Mouse (Mus musculus): ENCODE results near the gene Rpl37. TPM values are rescaled to one million over a fixed set of nuclear protein-coding genes. Genes with fewer than 3 reads are reported as not detected.

Rpl37 gene
- polyA plus RNA-seq, 1 experiment from 2014 or later, result 859 TPM

- H3K36me3 ChIP-seq (ENCODE audit: insufficient read depth, low read length), result peaks cover 13% of the 10 kb centered on the region
- no peak overlapping the region for H3K9ac ChIP-seq (ENCODE audit: low read depth, low read length)
- H3K9me3 ChIP-seq (replicated peaks; ENCODE audit: low read length), result no peaks in the 10 kb centered on the region
- DNase-seq (ENCODE audit: low spot score) (peak; percentile 68), ATAC-seq (replicated peaks; ENCODE audit: low FRiP score, low read depth) (peak; percentile 61; the same call in 1 of the 2 replicates)
- no peaks in the 10 kb centered on the region for H3K27me3 ChIP-seq (ENCODE audit: insufficient read depth, low read length)
- H3K4me2 ChIP-seq (ENCODE audit: low read length), result no peak overlapping the region
- WGBS, result 34% methylated on average over 11 of the region's 11 CpGs
- H3K4me1 ChIP-seq (replicated peaks; ENCODE audit: insufficient read depth, low read length), result no peaks in the 10 kb centered on the region
- H3K4me3 ChIP-seq (replicated peaks; ENCODE audit: low read depth, low read length), result no peak overlapping the region
- H3K27ac ChIP-seq, result no peak overlapping the region
- no peak for TF ChIP-seq CTCF (IDR thresholded peaks at IDR 0.05; ENCODE audit: low read depth)
Measured at GRCm38 (mm10) chr15:5095534-5096301, 20.7 kb upstream of the Rpl37 start.

GRCm38 (mm10) chr15:5097376-5097775, 19.1 kb upstream of the Rpl37 start:
- WGBS, result 95% methylated on average over 1 of the region's 1 CpGs
- H3K36me3 ChIP-seq (ENCODE audit: insufficient read depth, low read length), result peaks cover 13% of the 10 kb centered on the region
- no peak for DNase-seq (ENCODE audit: low spot score)
- H3K27me3 ChIP-seq (ENCODE audit: insufficient read depth, low read length), result no peaks in the 10 kb centered on the region
- ATAC-seq (replicated peaks; ENCODE audit: low FRiP score, low read depth), result no peak
- H3K4me2 ChIP-seq (ENCODE audit: low read length), result no peak overlapping the region
- H3K9ac ChIP-seq (ENCODE audit: low read depth, low read length), result no peak overlapping the region
- no peak overlapping the region for H3K27ac ChIP-seq
- TF ChIP-seq CTCF (IDR thresholded peaks at IDR 0.05; ENCODE audit: low read depth), result no peak
- H3K9me3 ChIP-seq (replicated peaks; ENCODE audit: low read length), result no peaks in the 10 kb centered on the region
- H3K4me3 ChIP-seq (replicated peaks; ENCODE audit: low read depth, low read length), result no peak overlapping the region
- H3K4me1 ChIP-seq (replicated peaks; ENCODE audit: insufficient read depth, low read length), result no peaks in the 10 kb centered on the region

- ATAC-seq (replicated peaks; ENCODE audit: low FRiP score, low read depth) (no peak), DNase-seq (ENCODE audit: low spot score) (no peak)
- no peak overlapping the region for H3K4me2 ChIP-seq (ENCODE audit: low read length)
- H3K9me3 ChIP-seq (replicated peaks; ENCODE audit: low read length), result no peaks in the 10 kb centered on the region
- H3K4me1 ChIP-seq (replicated peaks; ENCODE audit: insufficient read depth, low read length), result no peaks in the 10 kb centered on the region
- H3K9ac ChIP-seq (ENCODE audit: low read depth, low read length), result no peak overlapping the region
- TF ChIP-seq CTCF (IDR thresholded peaks at IDR 0.05; ENCODE audit: low read depth), result no peak
- peaks cover 13% of the 10 kb centered on the region for H3K36me3 ChIP-seq (ENCODE audit: insufficient read depth, low read length)
- H3K4me3 ChIP-seq (replicated peaks; ENCODE audit: low read depth, low read length), result no peak overlapping the region
- H3K27ac ChIP-seq, result no peak overlapping the region
- WGBS, result 95% methylated on average over 4 of the region's 4 CpGs
- no peaks in the 10 kb centered on the region for H3K27me3 ChIP-seq (ENCODE audit: insufficient read depth, low read length)
Measured at GRCm38 (mm10) chr15:5102312-5102711, 14.1 kb upstream of the Rpl37 start.

- DNase-seq (ENCODE audit: low spot score) (no peak), ATAC-seq (replicated peaks; ENCODE audit: low FRiP score, low read depth) (no peak)
- Histone ChIP-seq H3K4me2 (ENCODE audit: low read length) (no peak overlapping the region), H3K36me3 (ENCODE audit: insufficient read depth, low read length) (no peaks in the 10 kb centered on the region), H3K9ac (ENCODE audit: low read depth, low read length) (no peak overlapping the region), H3K27ac (no peak overlapping the region), H3K27me3 (ENCODE audit: insufficient read depth, low read length) (no peaks in the 10 kb centered on the region), H3K4me1 (replicated peaks; ENCODE audit: insufficient read depth, low read length) (no peaks in the 10 kb centered on the region), H3K9me3 (replicated peaks; ENCODE audit: low read length) (no peaks in the 10 kb centered on the region), H3K4me3 (replicated peaks; ENCODE audit: low read depth, low read length) (no peak overlapping the region)
- no peak for TF ChIP-seq CTCF (IDR thresholded peaks at IDR 0.05; ENCODE audit: low read depth)
- WGBS, result 87% methylated on average over 6 of the region's 6 CpGs
Measured at GRCm38 (mm10) chr15:5105891-5106290, 10.6 kb upstream of the Rpl37 start.

GRCm38 (mm10) chr15:5106293-5106692, 10.2 kb upstream of the Rpl37 start:
- Histone ChIP-seq H3K4me1 (replicated peaks; ENCODE audit: insufficient read depth, low read length) (no peaks in the 10 kb centered on the region), H3K4me2 (ENCODE audit: low read length) (no peak overlapping the region), H3K27ac (no peak overlapping the region), H3K27me3 (ENCODE audit: insufficient read depth, low read length) (no peaks in the 10 kb centered on the region), H3K9ac (ENCODE audit: low read depth, low read length) (no peak overlapping the region), H3K36me3 (ENCODE audit: insufficient read depth, low read length) (no peaks in the 10 kb centered on the region), H3K4me3 (replicated peaks; ENCODE audit: low read depth, low read length) (no peak overlapping the region), H3K9me3 (replicated peaks; ENCODE audit: low read length) (no peaks in the 10 kb centered on the region)
- peak; percentile 68 for TF ChIP-seq CTCF (IDR thresholded peaks at IDR 0.05; ENCODE audit: low read depth)
- DNase-seq (ENCODE audit: low spot score), result peak; percentile 55
- WGBS, result 56% methylated on average over 2 of the region's 2 CpGs
- ATAC-seq (replicated peaks; ENCODE audit: low FRiP score, low read depth), result no peak

GRCm38 (mm10) chr15:5107686-5108654, 8.5 kb upstream of the Rpl37 start, which contains the start of gene Card6:
TSS of gene Card6 (minus strand) at chr15:5108539.
- no peaks in the 10 kb centered on the region for H3K4me1 ChIP-seq (replicated peaks; ENCODE audit: insufficient read depth, low read length)
- H3K9me3 ChIP-seq (replicated peaks; ENCODE audit: low read length), result no peaks in the 10 kb centered on the region
- 42% methylated on average over 21 of the region's 21 CpGs for WGBS
- peak within 1 kb of the TSS; percentile 52 for H3K4me2 ChIP-seq (ENCODE audit: low read length)
- H3K27me3 ChIP-seq (ENCODE audit: insufficient read depth, low read length), result no peaks in the 10 kb centered on the region
- no peak for ATAC-seq (replicated peaks; ENCODE audit: low FRiP score, low read depth)
- no peak for TF ChIP-seq CTCF (IDR thresholded peaks at IDR 0.05; ENCODE audit: low read depth)
- H3K27ac ChIP-seq, result peak within 1 kb of the TSS; percentile 76
- peak; percentile 42 for DNase-seq (ENCODE audit: low spot score)
- no peaks in the 10 kb centered on the region for H3K36me3 ChIP-seq (ENCODE audit: insufficient read depth, low read length)
- peak within 1 kb of the TSS; percentile 37 for H3K4me3 ChIP-seq (replicated peaks; ENCODE audit: low read depth, low read length)
- H3K9ac ChIP-seq (ENCODE audit: low read depth, low read length), result peak within 1 kb of the TSS; percentile 49; the same call in 1 of the 2 replicates
